Mouse (Mus musculus) CH12.LX (cell line): Measurements from ENCODE around the gene Foxo6. TPM values are rescaled to one million over a fixed set of nuclear protein-coding genes. Genes with fewer than 3 reads are reported as not detected.

Experiments
- DNase-seq: peaks from one replicate; pipeline ENCODE4 v3.0.0-alpha.2; 2013; ENCODE audit errors: extremely low read depth
- H3K27ac ChIP-seq: 2 replicates; pipeline ENCODE4 v1.5.1; 2012; ENCODE audit warnings: low read depth, mild to moderate bottlenecking, control low read depth, moderate library complexity; ENCODE audit not compliant: insufficient read depth
- H3K27me3 ChIP-seq: replicated peaks from 2 replicates; pipeline ENCODE3; 2012; ENCODE audit warnings: inconsistent platforms
- H3K36me3 ChIP-seq, 2 experiments: replicated peaks in 1 of 2; 2 replicates each; pipeline versions ENCODE3 to v1.6.1; 2012; ENCODE audit warnings: inconsistent platforms in 1 of 2, low read length in 1 of 2, mild to moderate bottlenecking in 1 of 2, mixed read lengths in 1 of 2, moderate library complexity in 1 of 2; ENCODE audit not compliant: control insufficient read depth in 1 of 2, insufficient read depth in 1 of 2
- H3K4me1 ChIP-seq, 2 experiments: 2 replicates each; pipeline ENCODE4 v1.6.1; 2012; ENCODE audit warnings: inconsistent platforms in 1 of 2, moderate library complexity in 1 of 2; ENCODE audit not compliant: insufficient read depth in 2 of 2, control insufficient read depth in 1 of 2
- H3K4me2 ChIP-seq: 2 replicates; pipeline ENCODE4 v1.6.1; 2012; ENCODE audit warnings: low read depth, mild to moderate bottlenecking, control low read depth; ENCODE audit not compliant: poor library complexity, insufficient read depth, severe bottlenecking
- H3K4me3 ChIP-seq, 3 experiments: fragments of 150-350 bp in 1 of 3; sonication (generic) in 1 of 3; replicated peaks in 1 of 3; 2 replicates each; pipeline versions ENCODE3 to v1.5.1; 2011 to 2012; ENCODE audit warnings: low read depth in 2 of 3, low read length in 2 of 3, mild to moderate bottlenecking in 2 of 3, moderate library complexity in 2 of 3, control low read depth in 1 of 3, improper control_type of control experiment in 1 of 3, inconsistent platforms in 1 of 3, mixed read lengths in 1 of 3; ENCODE audit not compliant: poor library complexity in 1 of 3
- H3K79me2 ChIP-seq: replicated peaks from 2 replicates; pipeline ENCODE4 v1.6.1; 2012; ENCODE audit warnings: mild to moderate bottlenecking, moderate library complexity; ENCODE audit not compliant: control insufficient read depth, poor library complexity, insufficient read depth, severe bottlenecking; ENCODE audit errors: extremely low read depth
- H3K9ac ChIP-seq: 2 replicates; pipeline ENCODE4 v1.6.1; 2012; ENCODE audit warnings: low read depth, mild to moderate bottlenecking, control low read depth, moderate library complexity; ENCODE audit not compliant: insufficient read depth
- H3K9me3 ChIP-seq: replicated peaks from 2 replicates; pipeline ENCODE3; 2012; ENCODE audit warnings: low read length, inconsistent platforms, mixed read lengths
- CHD1 ChIP-seq: IDR thresholded peaks from 2 replicates; pipeline ENCODE4 v1.6.1; 2012; ENCODE audit warnings: low read depth, low read length, improper control_type of control experiment, inconsistent platforms
- CHD2 ChIP-seq: IDR thresholded peaks from 2 replicates; pipeline ENCODE4 v1.6.1; 2011; ENCODE audit warnings: low read length, improper control_type of control experiment
- EP300 ChIP-seq: IDR thresholded peaks from 2 replicates; pipeline ENCODE4 v1.6.1; 2011; ENCODE audit warnings: low read length, improper control_type of control experiment
- ETS1 ChIP-seq: conservative IDR thresholded peaks from 2 replicates; pipeline ENCODE4 v1.6.1; 2012; ENCODE audit warnings: low read depth, mild to moderate bottlenecking, inconsistent platforms, low read length, improper control_type of control experiment, moderate library complexity
- HCFC1 ChIP-seq: IDR thresholded peaks from 2 replicates; pipeline ENCODE4 v1.6.1; 2012; ENCODE audit warnings: low read depth, mild to moderate bottlenecking, inconsistent platforms, low read length, improper control_type of control experiment
- IRF4 ChIP-seq: IDR thresholded peaks from 2 replicates; pipeline ENCODE4 v1.6.1; 2014; ENCODE audit warnings: low read depth, mild to moderate bottlenecking, inconsistent platforms, low read length, improper control_type of control experiment
- JUN ChIP-seq: IDR thresholded peaks from 2 replicates; pipeline ENCODE4 v1.6.1; 2011; ENCODE audit warnings: low read depth, mild to moderate bottlenecking, low read length, improper control_type of control experiment, moderate library complexity; ENCODE audit not compliant: insufficient read depth
- JUND ChIP-seq: conservative IDR thresholded peaks from 2 replicates; pipeline ENCODE4 v1.6.1; 2011; ENCODE audit warnings: low read depth, low read length, improper control_type of control experiment
- MAFK ChIP-seq: IDR thresholded peaks from 2 replicates; pipeline ENCODE4 v1.6.1; 2011; ENCODE audit warnings: low read length, improper control_type of control experiment; ENCODE audit not compliant: insufficient replicate concordance
- MAX ChIP-seq: IDR thresholded peaks from 2 replicates; pipeline ENCODE4 v1.6.1; 2011; ENCODE audit warnings: low read length, improper control_type of control experiment
- MXI1 ChIP-seq: IDR thresholded peaks from 2 replicates; pipeline ENCODE4 v1.6.1; 2011; ENCODE audit warnings: mild to moderate bottlenecking, low read depth, low read length, improper control_type of control experiment
- MYC ChIP-seq: IDR thresholded peaks from 2 replicates; pipeline ENCODE4 v1.6.1; 2011; ENCODE audit warnings: low read depth, mild to moderate bottlenecking, improper control_type of control experiment, low read length
- NELFE ChIP-seq: IDR thresholded peaks from 2 replicates; pipeline ENCODE4 v1.6.1; 2011; ENCODE audit warnings: low read depth, low read length, improper control_type of control experiment
- PAX5 ChIP-seq: IDR thresholded peaks from 2 replicates; pipeline ENCODE4 v1.6.1; 2012; ENCODE audit warnings: low read length, inconsistent platforms, mixed read lengths
- POLR2A ChIP-seq: IDR thresholded peaks from 2 replicates; pipeline ENCODE4 v1.6.1; 2011; ENCODE audit warnings: low read depth, mild to moderate bottlenecking, improper control_type of control experiment, low read length
- POLR2AphosphoS2 ChIP-seq: IDR thresholded peaks from 2 replicates; pipeline ENCODE4 v1.6.1; 2011; ENCODE audit warnings: low read depth, low read length, improper control_type of control experiment
- RAD21 ChIP-seq: IDR thresholded peaks from 2 replicates; pipeline ENCODE4 v1.6.1; 2011; ENCODE audit warnings: low read depth, mild to moderate bottlenecking, low read length, improper control_type of control experiment, moderate library complexity
- RCOR1 ChIP-seq: conservative IDR thresholded peaks from 2 replicates; pipeline ENCODE4 v1.6.1; 2012; ENCODE audit warnings: low read depth, mild to moderate bottlenecking, inconsistent platforms, low read length, improper control_type of control experiment
- SIN3A ChIP-seq: IDR thresholded peaks from 2 replicates; pipeline ENCODE4 v1.6.1; 2012; ENCODE audit warnings: low read length, improper control_type of control experiment, inconsistent platforms
- SMC3 ChIP-seq: IDR thresholded peaks from 2 replicates; pipeline ENCODE4 v1.6.1; 2011; ENCODE audit warnings: low read depth, low read length, improper control_type of control experiment
- TBP ChIP-seq: conservative IDR thresholded peaks from 2 replicates; pipeline ENCODE4 v1.6.1; 2011; ENCODE audit warnings: low read depth, low read length, improper control_type of control experiment
- TCF12 ChIP-seq: IDR thresholded peaks from 2 replicates; pipeline ENCODE4 v1.6.1; 2014; ENCODE audit warnings: low read depth, mild to moderate bottlenecking, inconsistent platforms, low read length, improper control_type of control experiment
- UBTF ChIP-seq: IDR thresholded peaks from 2 replicates; pipeline ENCODE4 v1.6.1; 2012; ENCODE audit warnings: low read depth, mild to moderate bottlenecking, inconsistent platforms, low read length, improper control_type of control experiment, moderate library complexity
- USF1 ChIP-seq: IDR thresholded peaks from 2 replicates; pipeline ENCODE4 v1.6.1; 2014; ENCODE audit warnings: low read depth, mild to moderate bottlenecking, inconsistent platforms, low read length, improper control_type of control experiment
- USF2 ChIP-seq: conservative IDR thresholded peaks from 2 replicates; pipeline ENCODE4 v1.6.1; 2011; ENCODE audit warnings: low read depth, low read length, improper control_type of control experiment
- dilution Hi-C: fragments of 300-500 bp; cut with MboI; formaldehyde crosslinking; loops from 2 replicates; pipeline ENCODE4 v1.14.3; 2020; ENCODE audit warnings: low sequenced_read_pairs; ENCODE audit not compliant: extremely low pct_unique_long_range_greater_than_20kb, extremely low pct_ligation_motif_present
- in situ Hi-C: fragments of 300-500 bp; cut with MboI; formaldehyde crosslinking; loops from 3 replicates; pipeline ENCODE4 v1.14.3; 2019; ENCODE audit warnings: low sequenced_read_pairs, low pct_ligation_motif_present, low pct_unique_long_range_greater_than_20kb, mixed read lengths
- polyA plus RNA-seq: library from polyadenylated mRNA; unstranded; fragments of >175 nt; gene quantifications from 2 replicates; pipeline ENCODE4 v1.2.1, GENCODE M21; 2012; ENCODE audit warnings: low read depth; ENCODE audit not compliant: insufficient read length
- total RNA-seq, 2 experiments: library from RNA; depleted of rRNA; stranded (reverse); fragments of 300-350 nt in 1 of 2; fragments of >200 nt in 1 of 2; gene quantifications; 2 replicates each; pipeline ENCODE4 v1.2.3; 2012 to 2014

The Foxo6 gene
- total and polyA plus RNA-seq, 3 experiments = not detected

DNA sequence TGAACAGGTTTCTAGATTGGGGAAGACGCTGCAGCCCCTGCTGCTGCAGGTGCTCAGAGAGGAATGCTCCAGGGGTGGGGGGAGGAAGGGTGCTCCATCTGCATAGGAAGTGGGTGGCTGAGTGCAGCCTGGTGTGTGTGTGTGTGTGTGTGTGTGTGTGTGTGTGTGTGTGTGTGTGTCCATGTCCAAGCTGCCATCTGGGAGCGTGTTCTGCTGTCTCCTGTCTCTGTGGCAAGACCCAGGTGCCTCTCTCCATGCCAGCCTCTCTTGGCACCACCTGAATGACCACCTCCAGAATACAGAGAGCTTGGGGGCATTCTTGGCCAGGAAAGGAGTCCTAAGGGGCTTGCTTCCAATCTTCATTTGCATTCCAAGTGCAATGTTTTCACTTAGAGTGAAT is 24.4 kb downstream of the Foxo6 start:
- no peak overlapping the region for H3K4me3 ChIP-seq
- in situ Hi-C loops (no loop called here), dilution Hi-C loops (no loop called here)
- no peak overlapping the region for H3K4me2 ChIP-seq
- no peaks in the 10 kb centered on the region for H3K9me3 ChIP-seq
- no peaks in the 10 kb centered on the region for H3K79me2 ChIP-seq
- H3K27ac ChIP-seq = no peak overlapping the region
- no peak for DNase-seq
- no peaks in the 10 kb centered on the region for H3K4me1 ChIP-seq
- H3K27me3 ChIP-seq = peaks cover 94% of the 10 kb centered on the region
- no peaks in the 10 kb centered on the region for H3K36me3 ChIP-seq
- TF ChIP-seq IRF4 (no peak), USF2 (no peak), SMC3 (no peak), MAFK (no peak), HCFC1 (no peak), RCOR1 (no peak), MAX (no peak), JUND (no peak), MXI1 (no peak), POLR2A (no peak), CHD1 (no peak), EP300 (no peak), JUN (no peak), ETS1 (no peak), MYC (no peak), SIN3A (no peak), TCF12 (no peak), UBTF (no peak), USF1 (no peak)
- H3K9ac ChIP-seq = no peak overlapping the region

DNA sequence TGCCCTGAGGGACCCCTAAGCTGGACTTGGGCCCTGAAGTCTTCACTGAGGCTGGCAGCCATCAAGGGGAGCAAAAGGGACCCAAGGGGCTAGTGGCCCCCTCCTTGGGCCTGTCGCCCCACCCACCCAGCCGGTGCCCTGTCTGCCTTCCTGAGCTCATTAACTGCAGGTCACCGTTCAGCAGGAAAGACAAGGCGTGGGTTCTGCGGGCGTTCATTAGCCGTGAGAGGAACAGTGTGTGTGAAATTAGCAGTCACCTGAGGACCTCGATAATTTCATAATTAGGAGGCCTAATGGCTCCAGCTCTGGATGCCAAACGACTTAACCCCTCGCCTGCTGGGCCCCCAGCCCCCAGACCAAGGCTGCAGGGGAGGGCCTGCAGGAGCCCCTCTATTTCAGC is 24.9 kb downstream of the Foxo6 start:
- dilution Hi-C loops = no loop called here
- no peak for DNase-seq
- H3K79me2 ChIP-seq = no peaks in the 10 kb centered on the region
- no peak overlapping the region for H3K4me2 ChIP-seq
- H3K4me3 ChIP-seq = no peak overlapping the region
- H3K27me3 ChIP-seq = peaks cover 96% of the 10 kb centered on the region
- no peaks in the 10 kb centered on the region for H3K36me3 ChIP-seq
- H3K9me3 ChIP-seq = no peaks in the 10 kb centered on the region
- in situ Hi-C loops = no loop called here
- no peaks in the 10 kb centered on the region for H3K4me1 ChIP-seq
- no peak overlapping the region for H3K9ac ChIP-seq
- no peak overlapping the region for H3K27ac ChIP-seq
- TF ChIP-seq HCFC1 (no peak), NELFE (no peak), RAD21 (no peak), POLR2AphosphoS2 (no peak), MYC (no peak), ETS1 (no peak), CHD2 (no peak), USF2 (no peak), PAX5 (no peak), TBP (no peak), EP300 (no peak)
- TF ChIP-seq, all 38 proteins: peak for 0
